Mouse (Mus musculus) CH12.LX (cell line): ENCODE data around the gene Clcf1. TPM values are rescaled to one million over a fixed set of nuclear protein-coding genes. Genes with fewer than 3 reads are reported as not detected.

Source experiments
- DNase-seq: peaks from one replicate; pipeline ENCODE4 v3.0.0-alpha.2; 2013; ENCODE audit errors: extremely low read depth
- H3K27ac ChIP-seq: 2 replicates; pipeline ENCODE4 v1.5.1; 2012; ENCODE audit warnings: low read depth, mild to moderate bottlenecking, control low read depth, moderate library complexity; ENCODE audit not compliant: insufficient read depth
- H3K27me3 ChIP-seq: replicated peaks from 2 replicates; pipeline ENCODE3; 2012; ENCODE audit warnings: inconsistent platforms
- H3K36me3 ChIP-seq, 2 experiments: replicated peaks in 1 of 2; 2 replicates each; pipeline versions ENCODE3 to v1.6.1; 2012; ENCODE audit warnings: inconsistent platforms in 1 of 2, low read length in 1 of 2, mild to moderate bottlenecking in 1 of 2, mixed read lengths in 1 of 2, moderate library complexity in 1 of 2; ENCODE audit not compliant: control insufficient read depth in 1 of 2, insufficient read depth in 1 of 2
- H3K4me1 ChIP-seq, 2 experiments: 2 replicates each; pipeline ENCODE4 v1.6.1; 2012; ENCODE audit warnings: inconsistent platforms in 1 of 2, moderate library complexity in 1 of 2; ENCODE audit not compliant: insufficient read depth in 2 of 2, control insufficient read depth in 1 of 2
- H3K4me2 ChIP-seq: 2 replicates; pipeline ENCODE4 v1.6.1; 2012; ENCODE audit warnings: low read depth, mild to moderate bottlenecking, control low read depth; ENCODE audit not compliant: poor library complexity, insufficient read depth, severe bottlenecking
- H3K4me3 ChIP-seq, 3 experiments: fragments of 150-350 bp in 1 of 3; sonication (generic) in 1 of 3; replicated peaks in 1 of 3; 2 replicates each; pipeline versions ENCODE3 to v1.5.1; 2011 to 2012; ENCODE audit warnings: low read depth in 2 of 3, low read length in 2 of 3, mild to moderate bottlenecking in 2 of 3, moderate library complexity in 2 of 3, control low read depth in 1 of 3, improper control_type of control experiment in 1 of 3, inconsistent platforms in 1 of 3, mixed read lengths in 1 of 3; ENCODE audit not compliant: poor library complexity in 1 of 3
- H3K79me2 ChIP-seq: replicated peaks from 2 replicates; pipeline ENCODE4 v1.6.1; 2012; ENCODE audit warnings: mild to moderate bottlenecking, moderate library complexity; ENCODE audit not compliant: control insufficient read depth, poor library complexity, insufficient read depth, severe bottlenecking; ENCODE audit errors: extremely low read depth
- H3K9ac ChIP-seq: 2 replicates; pipeline ENCODE4 v1.6.1; 2012; ENCODE audit warnings: low read depth, mild to moderate bottlenecking, control low read depth, moderate library complexity; ENCODE audit not compliant: insufficient read depth
- H3K9me3 ChIP-seq: replicated peaks from 2 replicates; pipeline ENCODE3; 2012; ENCODE audit warnings: low read length, inconsistent platforms, mixed read lengths
- BHLHE40 ChIP-seq: IDR thresholded peaks from 2 replicates; pipeline ENCODE4 v1.6.1; 2011; ENCODE audit warnings: mild to moderate bottlenecking, low read depth, low read length, improper control_type of control experiment
- CHD1 ChIP-seq: IDR thresholded peaks from 2 replicates; pipeline ENCODE4 v1.6.1; 2012; ENCODE audit warnings: low read depth, low read length, improper control_type of control experiment, inconsistent platforms
- CHD2 ChIP-seq: IDR thresholded peaks from 2 replicates; pipeline ENCODE4 v1.6.1; 2011; ENCODE audit warnings: low read length, improper control_type of control experiment
- CTCF ChIP-seq, 2 experiments: IDR thresholded peaks in 1 of 2; conservative IDR thresholded peaks in 1 of 2; 2 replicates each; pipeline ENCODE4 v1.5.1; 2011 to 2012; ENCODE audit warnings: low read depth in 2 of 2, low read length in 2 of 2, improper control_type of control experiment in 1 of 2, inconsistent platforms in 1 of 2, mild to moderate bottlenecking in 1 of 2, moderate library complexity in 1 of 2
- E2F4 ChIP-seq: IDR thresholded peaks from 2 replicates; pipeline ENCODE4 v1.6.1; 2011; ENCODE audit warnings: low read depth, low read length, improper control_type of control experiment; ENCODE audit not compliant: insufficient replicate concordance
- ELF1 ChIP-seq: IDR thresholded peaks from 2 replicates; pipeline ENCODE4 v1.6.1; 2014; ENCODE audit warnings: low read depth, mild to moderate bottlenecking, inconsistent platforms, low read length, improper control_type of control experiment
- EP300 ChIP-seq: IDR thresholded peaks from 2 replicates; pipeline ENCODE4 v1.6.1; 2011; ENCODE audit warnings: low read length, improper control_type of control experiment
- ETS1 ChIP-seq: conservative IDR thresholded peaks from 2 replicates; pipeline ENCODE4 v1.6.1; 2012; ENCODE audit warnings: low read depth, mild to moderate bottlenecking, inconsistent platforms, low read length, improper control_type of control experiment, moderate library complexity
- GABPA ChIP-seq: IDR thresholded peaks from 2 replicates; pipeline ENCODE4 v1.6.1; 2012; ENCODE audit warnings: low read depth, low read length, improper control_type of control experiment, inconsistent platforms; ENCODE audit not compliant: insufficient replicate concordance
- HCFC1 ChIP-seq: IDR thresholded peaks from 2 replicates; pipeline ENCODE4 v1.6.1; 2012; ENCODE audit warnings: low read depth, mild to moderate bottlenecking, inconsistent platforms, low read length, improper control_type of control experiment
- IRF4 ChIP-seq: IDR thresholded peaks from 2 replicates; pipeline ENCODE4 v1.6.1; 2014; ENCODE audit warnings: low read depth, mild to moderate bottlenecking, inconsistent platforms, low read length, improper control_type of control experiment
- KAT2A ChIP-seq: IDR thresholded peaks from 2 replicates; pipeline ENCODE4 v1.6.1; 2012; ENCODE audit warnings: low read length, improper control_type of control experiment, inconsistent platforms; ENCODE audit not compliant: insufficient replicate concordance
- MAFK ChIP-seq: IDR thresholded peaks from 2 replicates; pipeline ENCODE4 v1.6.1; 2011; ENCODE audit warnings: low read length, improper control_type of control experiment; ENCODE audit not compliant: insufficient replicate concordance
- MAX ChIP-seq: IDR thresholded peaks from 2 replicates; pipeline ENCODE4 v1.6.1; 2011; ENCODE audit warnings: low read length, improper control_type of control experiment
- MEF2A ChIP-seq: IDR thresholded peaks from 2 replicates; pipeline ENCODE4 v1.6.1; 2014; ENCODE audit warnings: low read depth, mild to moderate bottlenecking, inconsistent platforms, low read length, improper control_type of control experiment, borderline replicate concordance
- NRF1 ChIP-seq: IDR thresholded peaks from 2 replicates; pipeline ENCODE4 v1.6.1; 2014; ENCODE audit warnings: low read depth, mild to moderate bottlenecking, inconsistent platforms, low read length, improper control_type of control experiment, moderate library complexity
- PAX5 ChIP-seq: IDR thresholded peaks from 2 replicates; pipeline ENCODE4 v1.6.1; 2012; ENCODE audit warnings: low read length, inconsistent platforms, mixed read lengths
- POLR2A ChIP-seq: IDR thresholded peaks from 2 replicates; pipeline ENCODE4 v1.6.1; 2011; ENCODE audit warnings: low read depth, mild to moderate bottlenecking, improper control_type of control experiment, low read length
- POLR2AphosphoS2 ChIP-seq: IDR thresholded peaks from 2 replicates; pipeline ENCODE4 v1.6.1; 2011; ENCODE audit warnings: low read depth, low read length, improper control_type of control experiment
- RAD21 ChIP-seq: IDR thresholded peaks from 2 replicates; pipeline ENCODE4 v1.6.1; 2011; ENCODE audit warnings: low read depth, mild to moderate bottlenecking, low read length, improper control_type of control experiment, moderate library complexity
- RCOR1 ChIP-seq: conservative IDR thresholded peaks from 2 replicates; pipeline ENCODE4 v1.6.1; 2012; ENCODE audit warnings: low read depth, mild to moderate bottlenecking, inconsistent platforms, low read length, improper control_type of control experiment
- SIN3A ChIP-seq: IDR thresholded peaks from 2 replicates; pipeline ENCODE4 v1.6.1; 2012; ENCODE audit warnings: low read length, improper control_type of control experiment, inconsistent platforms
- SMC3 ChIP-seq: IDR thresholded peaks from 2 replicates; pipeline ENCODE4 v1.6.1; 2011; ENCODE audit warnings: low read depth, low read length, improper control_type of control experiment
- TBP ChIP-seq: conservative IDR thresholded peaks from 2 replicates; pipeline ENCODE4 v1.6.1; 2011; ENCODE audit warnings: low read depth, low read length, improper control_type of control experiment
- TCF12 ChIP-seq: IDR thresholded peaks from 2 replicates; pipeline ENCODE4 v1.6.1; 2014; ENCODE audit warnings: low read depth, mild to moderate bottlenecking, inconsistent platforms, low read length, improper control_type of control experiment
- UBTF ChIP-seq: IDR thresholded peaks from 2 replicates; pipeline ENCODE4 v1.6.1; 2012; ENCODE audit warnings: low read depth, mild to moderate bottlenecking, inconsistent platforms, low read length, improper control_type of control experiment, moderate library complexity
- USF1 ChIP-seq: IDR thresholded peaks from 2 replicates; pipeline ENCODE4 v1.6.1; 2014; ENCODE audit warnings: low read depth, mild to moderate bottlenecking, inconsistent platforms, low read length, improper control_type of control experiment
- USF2 ChIP-seq: conservative IDR thresholded peaks from 2 replicates; pipeline ENCODE4 v1.6.1; 2011; ENCODE audit warnings: low read depth, low read length, improper control_type of control experiment
- ZKSCAN1 ChIP-seq: IDR thresholded peaks from 2 replicates; pipeline ENCODE4 v1.6.1; 2012; ENCODE audit warnings: low read depth, inconsistent platforms, low read length, improper control_type of control experiment, borderline replicate concordance
- ZMIZ1 ChIP-seq: IDR thresholded peaks from 2 replicates; pipeline ENCODE4 v1.6.1; 2012; ENCODE audit warnings: low read depth, mild to moderate bottlenecking, inconsistent platforms, low read length, improper control_type of control experiment
- ZNF384 ChIP-seq: IDR thresholded peaks from 2 replicates; pipeline ENCODE4 v1.6.1; 2012; ENCODE audit warnings: low read depth, low read length, improper control_type of control experiment, inconsistent platforms
- dilution Hi-C: fragments of 300-500 bp; cut with MboI; formaldehyde crosslinking; loops from 2 replicates; pipeline ENCODE4 v1.14.3; 2020; ENCODE audit warnings: low sequenced_read_pairs; ENCODE audit not compliant: extremely low pct_unique_long_range_greater_than_20kb, extremely low pct_ligation_motif_present
- in situ Hi-C: fragments of 300-500 bp; cut with MboI; formaldehyde crosslinking; loops from 3 replicates; pipeline ENCODE4 v1.14.3; 2019; ENCODE audit warnings: low sequenced_read_pairs, low pct_ligation_motif_present, low pct_unique_long_range_greater_than_20kb, mixed read lengths
- polyA plus RNA-seq: library from polyadenylated mRNA; unstranded; fragments of >175 nt; gene quantifications from 2 replicates; pipeline ENCODE4 v1.2.1, GENCODE M21; 2012; ENCODE audit warnings: low read depth; ENCODE audit not compliant: insufficient read length
- total RNA-seq, 2 experiments: library from RNA; depleted of rRNA; stranded (reverse); fragments of 300-350 nt in 1 of 2; fragments of >200 nt in 1 of 2; gene quantifications; 2 replicates each; pipeline ENCODE4 v1.2.3; 2012 to 2014

Gene Clcf1
- total and polyA plus RNA-seq, 3 experiments = 0.09 to 1.0 (median 0.28) TPM

DNA sequence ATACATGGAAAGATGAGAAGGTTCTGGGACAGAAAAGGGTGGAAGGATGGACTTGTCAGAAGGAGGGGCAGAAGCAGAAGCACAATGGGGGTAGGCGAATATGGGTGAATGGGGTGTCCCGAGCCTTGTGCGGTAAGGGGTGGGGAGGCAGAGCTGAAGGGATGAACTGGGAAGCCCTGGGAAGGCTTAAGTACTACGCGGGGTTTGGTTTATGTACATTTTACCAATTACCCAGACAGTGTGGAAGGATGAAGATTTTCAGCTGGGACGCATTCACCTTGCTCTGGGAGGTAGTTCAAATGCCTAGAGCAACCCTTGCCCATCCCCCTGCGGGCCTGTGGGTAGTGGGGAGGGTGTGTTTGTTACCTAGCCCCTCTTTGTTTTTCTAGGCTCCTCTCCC lies 11.9 kb upstream of the Clcf1 start:
- H3K4me1 ChIP-seq = peaks cover 10 to 52% of the 10 kb centered on the region in 2 experiments
- TF ChIP-seq HCFC1 = no peak
- no peak for TF ChIP-seq MEF2A
- no peak for TF ChIP-seq ETS1
- no peak for TF ChIP-seq POLR2AphosphoS2
- TF ChIP-seq SIN3A = no peak
- TF ChIP-seq SMC3 = no peak
- no peak for TF ChIP-seq TCF12
- no peak for TF ChIP-seq TBP
- no peak for TF ChIP-seq USF2
- TF ChIP-seq GABPA = no peak
- no peak for TF ChIP-seq EP300
- TF ChIP-seq RAD21 = no peak
- no peak for TF ChIP-seq ZNF384
- no peak for TF ChIP-seq MAFK
- TF ChIP-seq ZKSCAN1 = no peak
- TF ChIP-seq CTCF (conservative IDR thresholded peaks at IDR 0.05 in 1 of 2, IDR thresholded peaks at IDR 0.05 in 1 of 2; ENCODE audit: low read depth in 2 of 2, low read length in 2 of 2) = no peak
- TF ChIP-seq CHD1 = no peak
- no peak for TF ChIP-seq IRF4
- no peak for TF ChIP-seq UBTF

DNA sequence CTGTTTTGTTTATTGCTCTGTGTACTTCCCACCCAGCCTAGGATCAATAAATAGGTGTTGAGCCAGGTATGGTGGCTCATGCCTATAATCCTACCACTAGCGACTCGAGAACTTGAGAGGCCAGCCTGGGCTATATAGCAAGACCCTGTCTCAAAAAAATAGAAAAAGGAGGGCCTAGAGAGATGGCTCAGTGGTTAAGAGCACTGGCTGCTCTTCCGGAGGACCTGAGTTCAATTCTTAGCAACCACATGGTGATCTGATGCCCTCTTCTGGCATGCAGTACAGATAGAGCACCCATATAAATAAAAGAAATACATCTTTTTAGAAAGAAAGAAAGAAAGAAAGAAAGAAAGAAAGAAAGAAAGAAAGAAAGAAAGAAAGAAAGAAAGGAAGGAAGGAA lies 10.9 kb upstream of the Clcf1 start:
- Histone ChIP-seq H3K27me3 (peaks cover 5% of the 10 kb centered on the region), H3K9me3 (no peaks in the 10 kb centered on the region), H3K36me3 (peaks cover 12 to 25% of the 10 kb centered on the region in 2 experiments), H3K4me3 (no peak overlapping the region), H3K4me2 (no peak overlapping the region), H3K9ac (no peak overlapping the region), H3K4me1 (peaks cover 15 to 51% of the 10 kb centered on the region in 2 experiments), H3K79me2 (peaks cover 12% of the 10 kb centered on the region; the same call in 1 of the 2 replicates), H3K27ac (no peak overlapping the region)
- no peak for DNase-seq
- dilution Hi-C loops = no loop called here
- in situ Hi-C loops = loop anchor here (5.0 kb wide), 2 partner anchors 34 to 76 kb away; partner anchors contain the start of gene Aip
- TF ChIP-seq EP300 = no peak
- TF ChIP-seq ZNF384 = peak; percentile 26; the same call in 1 of the 2 replicates
- peak in 1 of 2 experiments; percentile 58; a peak in 2 of 4 replicates for TF ChIP-seq CTCF (conservative IDR thresholded peaks at IDR 0.05 in 1 of 2, IDR thresholded peaks at IDR 0.05 in 1 of 2; ENCODE audit: low read depth in 2 of 2, low read length in 2 of 2)
- no peak for TF ChIP-seq ZMIZ1
- TF ChIP-seq TCF12 = no peak
- TF ChIP-seq RAD21 = peak; percentile 52
- no peak for TF ChIP-seq HCFC1
- peak; percentile 45 for TF ChIP-seq SMC3
- no peak for TF ChIP-seq RCOR1
- no peak for TF ChIP-seq ETS1
- TF ChIP-seq MAX = no peak
- no peak for TF ChIP-seq E2F4
- no peak for TF ChIP-seq KAT2A
- TF ChIP-seq IRF4 = no peak
- no peak for TF ChIP-seq PAX5
- no peak for TF ChIP-seq GABPA
- no peak for TF ChIP-seq USF1
- TF ChIP-seq UBTF = no peak
- TF ChIP-seq CHD1 = no peak
- TF ChIP-seq POLR2AphosphoS2 = no peak
- TF ChIP-seq ELF1 = 0 out of 2 replicates have a peak, but pooled peaks have one; percentile 24
- TF ChIP-seq MAFK = no peak
- no peak for TF ChIP-seq NRF1
- TF ChIP-seq CHD2 = no peak
- no peak for TF ChIP-seq BHLHE40
- TF ChIP-seq POLR2A = no peak

More for the DNA sequence above, 11.9 kb upstream of the Clcf1 start:
- Histone ChIP-seq H3K4me3 (peak overlapping the region in 1 of 3 experiments; percentile 82), H3K27me3 (peaks cover 5% of the 10 kb centered on the region), H3K9me3 (no peaks in the 10 kb centered on the region), H3K4me2 (peak overlapping the region; percentile 44), H3K36me3 (peaks cover 19 to 34% of the 10 kb centered on the region in 2 experiments), H3K9ac (0 out of 2 replicates have a peak overlapping the region, but pooled peaks have one; percentile 43), H3K79me2 (peaks cover 12% of the 10 kb centered on the region; the same call in 1 of the 2 replicates), H3K27ac (no peak overlapping the region)
- dilution Hi-C loops (no loop called here), in situ Hi-C loops (loop anchor here (5.0 kb wide), 2 partner anchors 35 to 75 kb away; partner anchors contain the start of gene Aip)
- DNase-seq = no peak
